ENCODE assay signal across 9 mouse cellular contexts in the genomic region with DNA sequence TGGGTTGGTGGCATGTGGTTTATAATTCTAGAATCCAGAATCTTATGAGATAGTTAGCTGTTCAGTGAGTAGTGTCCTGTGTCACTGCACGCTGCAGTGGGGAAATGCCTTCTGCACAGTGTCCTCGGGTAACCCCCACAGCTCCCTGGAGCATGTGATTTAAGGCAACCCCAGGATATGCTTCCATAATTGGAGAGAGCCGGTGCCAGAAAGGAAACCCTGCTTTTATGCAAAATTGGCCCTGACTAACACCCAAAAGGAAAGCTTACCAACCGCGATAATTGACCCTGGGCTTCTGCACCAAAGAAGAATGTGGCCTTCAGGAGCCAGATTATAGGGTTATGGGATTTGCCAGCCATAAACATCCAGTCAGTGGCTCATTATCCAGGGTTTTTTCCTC.
DNase-seq lines count a peak whose midpoint lies in the region; ATAC-seq lines count a peak whose summit lies in the region.
"Had no signal": no experiment of that assay in that cellular context is flagged by ENCODE, and none has a peak within 500 bp of the region (broad histone marks: within the 10 kb centered on the region; RNA-seq: fewer than 3 reads in every experiment).

No protein-coding gene starts in this region.

- no peak overlapping the region for H3K4me2 ChIP-seq in midbrain, embryonic 11.5 days
- no peak overlapping the region for H3K4me2 ChIP-seq in midbrain, embryonic 16.5 days (ENCODE audit: low read length)

- H3K27me3 ChIP-seq in midbrain, embryonic 11.5 days (ENCODE audit: control insufficient read depth, insufficient read depth, low read length), result no peaks in the 10 kb centered on the region
- no peaks in the 10 kb centered on the region for H3K27me3 ChIP-seq in midbrain, embryonic 16.5 days (ENCODE audit: control insufficient read depth, insufficient read depth, low read depth, low read length)

- peak; percentile 21 to 26 for DNase-seq in frontal cortex, postnatal 10 days (ENCODE audit: low spot score in 2 of 2)
- no peak for DNase-seq in frontal cortex, postnatal 25 days (ENCODE audit: low spot score in 2 of 2)
- DNase-seq in midbrain, embryonic 11.5 days (ENCODE audit: low spot score, missing footprints), result peak; percentile 84
- peak; percentile 11 to 21 for DNase-seq in heart, postnatal 36 days
- DNase-seq in skeletal muscle tissue, adult 2 months (ENCODE audit: low read depth, low spot score), result peak; percentile 29
- DNase-seq in urinary bladder, postnatal 25 days (ENCODE audit: low spot score), result no peak
- no peak for DNase-seq in testis, postnatal 14 days (ENCODE audit: low spot score)

- WGBS in midbrain, embryonic 11.5 days, result 40% methylated on average over 5 of the region's 5 CpGs
- 23% methylated on average over 5 of the region's 5 CpGs for WGBS in midbrain, embryonic 16.5 days

- ATAC-seq in midbrain, embryonic 11.5 days (ENCODE audit: low FRiP score), result no peak
- ATAC-seq in midbrain, embryonic 16.5 days, result no peak

- H3K9me3 ChIP-seq in midbrain, embryonic 11.5 days (ENCODE audit: control insufficient read depth, low read length), result no peaks in the 10 kb centered on the region
- no peaks in the 10 kb centered on the region for H3K9me3 ChIP-seq in midbrain, embryonic 16.5 days (replicated peaks; ENCODE audit: control insufficient read depth, low read length, poor library complexity, severe bottlenecking)

- H3K36me3 ChIP-seq in midbrain, embryonic 11.5 days (ENCODE audit: control insufficient read depth, insufficient read depth, low read length), result no peaks in the 10 kb centered on the region
- H3K36me3 ChIP-seq in midbrain, embryonic 16.5 days (ENCODE audit: control insufficient read depth, insufficient read depth, low read length), result no peaks in the 10 kb centered on the region

- H3K4me3 ChIP-seq in midbrain, embryonic 11.5 days (ENCODE audit: low read depth, low read length), result no peak overlapping the region
- no peak overlapping the region for H3K4me3 ChIP-seq in midbrain, embryonic 16.5 days (ENCODE audit: low read depth, low read length)

- intact Hi-C loops in heart, postnatal 36 days (cut with DNase I), result no loop called here

- H3K4me1 ChIP-seq in midbrain, embryonic 11.5 days (ENCODE audit: control insufficient read depth, insufficient read depth, low read length), result no peaks in the 10 kb centered on the region
- no peaks in the 10 kb centered on the region for H3K4me1 ChIP-seq in midbrain, embryonic 16.5 days (ENCODE audit: control insufficient read depth, insufficient read depth, low read length)

- no peak overlapping the region for H3K9ac ChIP-seq in midbrain, embryonic 11.5 days (ENCODE audit: low read length)
- H3K9ac ChIP-seq in midbrain, embryonic 16.5 days (ENCODE audit: low read depth, low read length), result no peak overlapping the region
- H3K9ac ChIP-seq: liver, embryonic 14.5 days had no signal

- no peak overlapping the region for H3K27ac ChIP-seq in midbrain, embryonic 11.5 days (ENCODE audit: low read depth, low read length)
- H3K27ac ChIP-seq in midbrain, embryonic 16.5 days (ENCODE audit: low read length), result no peak overlapping the region
- H3K27ac ChIP-seq: liver, embryonic 14.5 days had no signal

Comparison
In these comparisons a context has a peak if more than half of its experiments do, and no peak if none do; other contexts are left out.
1. DNase-seq: peak in frontal cortex, postnatal 10 days (2 of 2), midbrain, embryonic 11.5 days (single experiment), heart, postnatal 36 days (2 of 2) and skeletal muscle tissue, adult 2 months (single experiment); none in frontal cortex, postnatal 25 days (0 of 2), urinary bladder, postnatal 25 days (single experiment) and testis, postnatal 14 days (single experiment).